Mouse (Mus musculus): Measurements from ENCODE around the gene Kit.

DNA sequence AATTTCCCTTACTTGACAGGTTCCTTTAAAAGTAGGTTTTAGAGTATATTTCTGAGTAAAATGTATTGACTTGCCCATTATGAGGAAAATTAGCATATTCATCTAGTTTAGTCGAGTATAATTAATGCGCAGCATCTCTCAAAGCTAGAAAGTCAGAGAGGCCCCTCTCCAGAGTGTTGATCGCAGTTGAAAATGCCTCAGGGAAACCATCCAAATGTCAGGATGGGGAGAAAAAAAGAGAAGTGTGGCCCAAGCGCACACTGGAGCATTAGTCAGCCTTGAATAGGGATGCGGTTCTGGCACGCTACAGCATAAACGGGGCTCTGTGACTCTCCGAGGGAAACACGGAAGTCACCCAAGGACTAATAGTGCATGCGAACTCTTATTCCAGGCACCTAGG lies 20.6 kb downstream of the Kit start:
- TF ChIP-seq GATA1 (IDR thresholded peaks at IDR 0.05; ENCODE audit: borderline replicate concordance, low read length) (no peak), FLI1 (IDR thresholded peaks at IDR 0.05; ENCODE audit: low read length) (no peak)

All from megakaryocyte, embryonic 14.5 days (primary cell).